Mouse (Mus musculus): ENCODE results near the gene Coq10a. TPM values are rescaled to one million over a fixed set of nuclear protein-coding genes. Genes with fewer than 3 reads are reported as not detected.

The Coq10a gene
- polyA plus RNA-seq, 1 experiment from 2014 or later: 8.5 TPM

- peak overlapping the region; percentile 44; the same call in 1 of the 2 replicates for H3K27ac ChIP-seq (ENCODE audit: low read depth)
- ATAC-seq: no peak
- no peaks in the 10 kb centered on the region for H3K36me3 ChIP-seq (replicated peaks; ENCODE audit: insufficient read depth, low read length)
- H3K4me1 ChIP-seq (ENCODE audit: insufficient read depth): peaks cover 22% of the 10 kb centered on the region
- WGBS (ENCODE audit: insufficient replicate concordance): 39% methylated on average over 6 of the region's 6 CpGs
- no peaks in the 10 kb centered on the region for H3K9me3 ChIP-seq (ENCODE audit: low read length)
- DNase-seq: no peak
- no peak overlapping the region for H3K4me2 ChIP-seq (ENCODE audit: low read depth, low read length)
- no peaks in the 10 kb centered on the region for H3K27me3 ChIP-seq (ENCODE audit: insufficient read depth, low read length)
- no peak overlapping the region for H3K4me3 ChIP-seq (ENCODE audit: low read depth, low read length)
- H3K9ac ChIP-seq (replicated peaks): no peak overlapping the region
- TF ChIP-seq CTCF (IDR thresholded peaks at IDR 0.05; ENCODE audit: low read depth) (peak; percentile 10; the same call in 1 of the 2 replicates), EP300 (IDR thresholded peaks at IDR 0.05; ENCODE audit: low read depth) (no peak)
Measured at GRCm38 (mm10) chr10:128372989-128373748, 4.4 kb upstream of the Coq10a start.

DNA sequence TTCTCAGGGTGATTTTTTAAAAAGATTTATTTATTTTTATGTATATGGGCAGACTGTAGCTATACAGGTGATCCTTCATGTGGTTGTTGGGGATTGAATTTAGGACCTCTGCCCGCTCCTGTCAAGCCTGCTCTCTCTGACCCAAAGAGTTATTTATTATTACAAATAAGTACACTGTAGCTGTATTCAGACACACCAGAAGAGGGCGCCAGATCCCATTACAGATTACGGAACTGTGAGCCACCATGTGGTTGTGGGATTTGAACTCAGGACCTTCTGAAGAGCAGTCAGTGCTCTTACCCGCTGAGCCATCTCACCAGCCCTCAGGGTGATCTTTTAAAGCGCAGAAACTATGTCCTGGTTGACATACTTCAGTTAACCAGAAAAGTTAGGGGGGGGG, 3.3 kb upstream of the Coq10a start:
- no peak for TF ChIP-seq EP300 (IDR thresholded peaks at IDR 0.05; ENCODE audit: low read depth)
- peak; percentile 31 for TF ChIP-seq CTCF (IDR thresholded peaks at IDR 0.05; ENCODE audit: low read depth)
- no peak overlapping the region for H3K4me3 ChIP-seq (ENCODE audit: low read depth, low read length)
- no peaks in the 10 kb centered on the region for H3K36me3 ChIP-seq (replicated peaks; ENCODE audit: insufficient read depth, low read length)
- no peak overlapping the region for H3K9ac ChIP-seq (replicated peaks)
- WGBS (ENCODE audit: insufficient replicate concordance): 75% methylated on average over 5 of the region's 5 CpGs
- no peaks in the 10 kb centered on the region for H3K9me3 ChIP-seq (ENCODE audit: low read length)
- DNase-seq (no peak), ATAC-seq (no peak)
- H3K4me1 ChIP-seq (ENCODE audit: insufficient read depth): peaks cover 23% of the 10 kb centered on the region
- no peaks in the 10 kb centered on the region for H3K27me3 ChIP-seq (ENCODE audit: insufficient read depth, low read length)
- no peak overlapping the region for H3K27ac ChIP-seq (ENCODE audit: low read depth)
- H3K4me2 ChIP-seq (ENCODE audit: low read depth, low read length): no peak overlapping the region

GRCm38 (mm10) chr10:128370601-128371000, 1.8 kb upstream of the Coq10a start:
- DNase-seq (no peak), ATAC-seq (no peak)
- Histone ChIP-seq H3K27me3 (ENCODE audit: insufficient read depth, low read length) (no peaks in the 10 kb centered on the region), H3K4me3 (ENCODE audit: low read depth, low read length) (no peak overlapping the region), H3K9ac (replicated peaks) (no peak overlapping the region), H3K36me3 (replicated peaks; ENCODE audit: insufficient read depth, low read length) (no peaks in the 10 kb centered on the region), H3K4me2 (ENCODE audit: low read depth, low read length) (no peak overlapping the region), H3K9me3 (ENCODE audit: low read length) (no peaks in the 10 kb centered on the region), H3K4me1 (ENCODE audit: insufficient read depth) (peaks cover 19% of the 10 kb centered on the region), H3K27ac (ENCODE audit: low read depth) (no peak overlapping the region)
- TF ChIP-seq EP300 (IDR thresholded peaks at IDR 0.05; ENCODE audit: low read depth) (no peak), CTCF (IDR thresholded peaks at IDR 0.05; ENCODE audit: low read depth) (no peak)
- WGBS (ENCODE audit: insufficient replicate concordance): 59% methylated on average over 4 of the region's 4 CpGs

DNA sequence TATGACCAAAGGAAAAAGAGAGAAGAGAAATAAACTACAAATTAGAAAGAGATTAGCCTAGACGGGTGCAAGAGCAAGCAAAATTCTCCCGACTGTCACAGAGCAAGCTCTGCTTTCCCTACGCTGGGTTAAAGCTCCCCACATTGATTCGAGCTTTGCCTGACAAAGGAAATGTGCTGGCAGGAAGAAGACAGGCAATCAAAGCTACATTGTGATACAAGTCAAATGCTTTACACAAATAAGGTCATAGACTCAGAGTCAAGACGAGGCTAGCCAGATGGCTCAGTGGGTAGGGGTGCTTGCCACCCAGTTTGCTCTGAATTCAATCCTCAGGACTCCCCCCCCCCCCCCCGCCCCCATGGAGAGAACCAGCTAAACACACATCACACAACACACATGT, 1.2 kb upstream of the Coq10a start:
- Histone ChIP-seq H3K36me3 (replicated peaks; ENCODE audit: insufficient read depth, low read length) (no peaks in the 10 kb centered on the region), H3K9me3 (ENCODE audit: low read length) (no peaks in the 10 kb centered on the region), H3K4me1 (ENCODE audit: insufficient read depth) (peaks cover 19% of the 10 kb centered on the region), H3K27ac (ENCODE audit: low read depth) (no peak overlapping the region; the same call in 1 of the 2 replicates), H3K27me3 (ENCODE audit: insufficient read depth, low read length) (no peaks in the 10 kb centered on the region), H3K9ac (replicated peaks) (no peak overlapping the region), H3K4me2 (ENCODE audit: low read depth, low read length) (no peak overlapping the region), H3K4me3 (ENCODE audit: low read depth, low read length) (no peak overlapping the region)
- ATAC-seq (no peak), DNase-seq (no peak)
- no peak for TF ChIP-seq EP300 (IDR thresholded peaks at IDR 0.05; ENCODE audit: low read depth)
- WGBS (ENCODE audit: insufficient replicate concordance): 71% methylated on average over 5 of the region's 6 CpGs

DNA sequence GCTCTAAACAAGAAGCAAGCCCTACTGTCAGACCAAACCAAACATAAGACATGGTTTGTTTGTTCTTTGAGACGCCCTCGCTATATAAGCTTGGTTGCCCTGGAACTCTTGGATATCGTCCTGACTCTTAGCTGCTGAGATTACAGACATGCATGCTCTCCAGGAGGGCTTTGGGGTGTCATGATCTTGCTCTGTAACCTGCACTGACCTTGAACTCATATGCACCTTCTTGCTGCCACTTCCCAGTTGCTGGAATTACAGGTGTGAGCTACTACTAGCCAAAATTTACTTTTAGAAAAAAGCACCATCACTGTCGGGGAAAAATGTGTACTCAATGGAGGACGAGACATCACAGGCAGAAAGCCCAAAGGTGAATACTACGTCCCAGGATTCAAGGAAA, 802 bp upstream of the Coq10a start:
- Histone ChIP-seq H3K4me1 (ENCODE audit: insufficient read depth) (peaks cover 19% of the 10 kb centered on the region), H3K36me3 (replicated peaks; ENCODE audit: insufficient read depth, low read length) (no peaks in the 10 kb centered on the region), H3K4me3 (ENCODE audit: low read depth, low read length) (peak overlapping the region; percentile 81), H3K9ac (replicated peaks) (peak overlapping the region; percentile 82), H3K4me2 (ENCODE audit: low read depth, low read length) (peak overlapping the region; percentile 97), H3K9me3 (ENCODE audit: low read length) (no peaks in the 10 kb centered on the region), H3K27me3 (ENCODE audit: insufficient read depth, low read length) (no peaks in the 10 kb centered on the region), H3K27ac (ENCODE audit: low read depth) (peak overlapping the region; percentile 98)
- TF ChIP-seq CTCF (IDR thresholded peaks at IDR 0.05; ENCODE audit: low read depth): no peak
- ATAC-seq (no peak), DNase-seq (no peak)
- 76% methylated on average over 6 of the region's 6 CpGs for WGBS (ENCODE audit: insufficient replicate concordance)

GRCm38 (mm10) chr10:128369218-128369543, 384 bp upstream of the Coq10a start:
- no peaks in the 10 kb centered on the region for H3K27me3 ChIP-seq (ENCODE audit: insufficient read depth, low read length)
- TF ChIP-seq EP300 (IDR thresholded peaks at IDR 0.05; ENCODE audit: low read depth) (no peak), CTCF (IDR thresholded peaks at IDR 0.05; ENCODE audit: low read depth) (no peak)
- ATAC-seq: no peak
- H3K36me3 ChIP-seq (replicated peaks; ENCODE audit: insufficient read depth, low read length): no peaks in the 10 kb centered on the region
- peak overlapping the region; percentile 97 for H3K4me2 ChIP-seq (ENCODE audit: low read depth, low read length)
- peak overlapping the region; percentile 98 for H3K27ac ChIP-seq (ENCODE audit: low read depth)
- H3K9me3 ChIP-seq (ENCODE audit: low read length): no peaks in the 10 kb centered on the region
- 6% methylated on average over 9 of the region's 9 CpGs for WGBS (ENCODE audit: insufficient replicate concordance)
- peak overlapping the region; percentile 82 for H3K9ac ChIP-seq (replicated peaks)
- DNase-seq: no peak
- H3K4me1 ChIP-seq (ENCODE audit: insufficient read depth): peaks cover 19% of the 10 kb centered on the region
- H3K4me3 ChIP-seq (ENCODE audit: low read depth, low read length): peak overlapping the region; percentile 81
